Mouse (Mus musculus) neural tube, embryonic 10.5 days (tissue): Measurements from ENCODE around the gene Trpc4ap.
A peak's percentile ranks its signal among the peaks of the same experiment; 100 is the strongest.
"Not testable (repeated sequence)": the region's sequence is repeated elsewhere in the genome, so short reads cannot be mapped to it uniquely, and the experiment has no call there.

Experiments
- DNase-seq: peaks from one replicate; pipeline ENCODE4 v3.0.0-alpha.2; 2017; ENCODE audit warnings: low spot score; ENCODE audit errors: extremely low spot score

Gene Trpc4ap

GRCm38 (mm10) chr2:155691723-155692493 lies at the start of gene Trpc4ap:
Trpc4ap (minus strand) TSS chr2:155692384.
- DNase-seq: peak; percentile 99

DNA sequence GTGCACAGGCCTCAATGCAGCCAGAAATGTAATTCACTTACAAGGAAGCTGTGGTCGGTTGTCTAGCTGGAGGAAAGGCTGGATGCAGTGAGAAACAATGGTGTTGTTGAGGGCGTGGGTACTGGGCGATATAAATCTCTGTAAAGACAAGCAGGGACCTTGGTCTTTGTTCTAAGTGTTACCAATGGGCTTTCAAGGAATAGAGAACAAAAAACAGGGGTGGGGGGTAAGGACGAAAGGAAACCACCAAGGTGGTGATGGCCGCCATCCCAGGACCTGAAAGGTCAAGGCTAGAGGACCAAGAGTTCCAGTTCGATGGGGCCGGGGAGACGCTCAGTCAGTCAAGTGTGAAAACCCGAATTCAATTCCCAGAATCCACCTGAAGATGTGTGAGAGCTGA lies 45.6 kb upstream of the Trpc4ap start:
- DNase-seq: no peak

DNA sequence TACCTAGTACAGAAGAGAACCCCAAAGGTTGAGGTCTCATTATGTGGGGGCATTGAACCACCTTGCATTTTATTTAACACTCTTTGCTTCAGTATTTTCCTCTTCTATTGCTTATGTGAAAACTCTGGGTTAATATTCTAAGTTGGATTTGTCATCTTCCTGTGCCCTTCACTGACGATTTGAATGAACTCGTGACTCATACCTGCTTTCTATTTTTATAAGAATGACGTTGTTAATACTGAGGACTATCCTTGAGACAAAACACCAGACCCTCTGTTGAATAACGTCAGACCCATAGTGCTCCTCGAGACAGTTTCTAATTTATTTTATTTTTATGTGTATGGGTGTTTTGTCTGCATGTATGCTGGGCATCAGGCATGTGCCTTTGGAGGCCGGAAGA lies 44.8 kb upstream of the Trpc4ap start:
- DNase-seq: no peak

DNA sequence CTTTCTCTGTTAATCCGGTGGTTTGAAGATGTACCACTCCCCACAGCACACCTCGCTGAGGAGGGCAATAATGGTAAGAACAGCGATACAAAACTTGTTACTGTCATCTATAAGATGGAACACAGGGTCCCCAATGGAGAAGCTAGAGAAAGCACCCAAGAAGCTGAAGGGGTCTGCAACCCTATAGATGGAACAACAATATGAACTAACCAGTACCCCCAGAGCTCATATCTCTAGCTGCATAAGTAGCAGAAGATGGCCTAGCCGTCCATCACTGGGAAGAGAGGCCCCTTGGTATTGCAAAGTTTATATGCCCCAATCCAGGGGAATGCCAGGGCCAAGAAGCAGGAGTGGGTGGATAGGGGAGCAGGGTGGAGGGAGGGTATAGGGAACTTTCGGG lies 43.6 kb upstream of the Trpc4ap start, which contains the start of gene Gm17581:
TSS of gene Gm17581 (minus strand) at position 101 of the 400 bp plus-strand sequence.
- not testable (repeated sequence) for DNase-seq

DNA sequence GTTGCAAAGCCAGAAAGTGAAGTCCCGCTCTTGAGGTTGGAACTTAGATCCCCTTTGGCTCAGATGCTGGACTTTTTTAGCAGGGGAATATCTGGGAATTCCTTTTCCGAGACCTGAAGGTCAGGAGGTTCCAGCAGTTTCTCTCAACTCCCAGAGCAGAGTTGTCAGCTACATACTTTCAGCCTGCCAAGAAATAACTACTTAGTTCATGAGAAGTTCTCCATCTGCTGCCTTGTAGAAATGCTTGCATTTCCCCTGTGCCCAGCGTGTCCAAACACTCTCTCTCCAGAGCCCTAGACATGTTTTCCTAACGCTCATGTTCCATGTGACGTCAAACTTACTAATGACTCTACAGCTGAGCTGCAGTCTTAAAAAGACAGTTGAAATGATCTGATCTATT lies 42.9 kb upstream of the Trpc4ap start:
- DNase-seq: no peak

DNA sequence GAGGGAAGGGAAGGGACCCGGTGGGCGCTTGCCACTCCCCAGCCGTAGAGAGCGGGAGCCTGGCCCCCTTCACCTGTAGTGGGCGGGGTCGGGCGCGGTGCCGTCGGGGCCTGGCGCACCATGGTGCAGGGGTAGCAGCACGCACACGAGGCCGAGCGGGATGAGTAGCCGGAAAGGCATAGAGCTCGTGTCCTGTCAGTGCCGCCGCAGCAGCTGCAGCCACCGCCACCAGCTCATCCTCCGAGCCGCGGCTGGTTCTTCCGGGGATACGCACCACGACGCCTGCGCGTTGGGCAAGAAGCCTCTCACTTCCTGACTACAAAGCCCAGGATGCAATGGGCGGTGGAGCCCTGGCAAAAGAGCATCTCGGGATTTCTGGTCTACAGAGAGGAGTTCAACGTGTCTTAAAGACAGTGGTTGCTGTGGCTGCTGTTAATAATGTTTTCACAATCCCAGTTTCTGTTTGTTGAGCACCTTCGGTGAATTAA lies 37.0 kb upstream of the Trpc4ap start, which contains the start of gene Edem2:
TSS of gene Edem2 (minus strand) at position 318 of the 488 bp plus-strand sequence.
- DNase-seq: peak; percentile 80

DNA sequence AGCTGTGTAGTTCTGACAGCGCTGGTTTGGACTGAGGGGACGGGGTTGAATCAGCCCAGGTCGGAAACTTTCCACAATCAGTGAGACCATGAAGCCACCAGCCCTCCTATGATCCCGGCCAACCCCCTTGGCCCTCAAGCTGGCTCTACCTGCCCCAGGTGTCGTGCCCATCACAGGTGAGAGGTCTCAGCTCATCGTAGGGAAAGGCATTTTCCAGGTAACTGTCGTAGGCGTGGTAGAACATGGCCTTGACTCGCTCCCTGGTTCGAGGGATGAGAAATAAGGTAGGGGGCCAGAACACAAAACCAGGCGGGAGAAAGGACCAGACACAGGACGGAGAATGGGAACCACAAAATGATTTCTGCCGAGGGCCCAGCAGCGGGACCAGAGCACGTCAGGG lies 36.6 kb upstream of the Trpc4ap start:
- DNase-seq: no peak

DNA sequence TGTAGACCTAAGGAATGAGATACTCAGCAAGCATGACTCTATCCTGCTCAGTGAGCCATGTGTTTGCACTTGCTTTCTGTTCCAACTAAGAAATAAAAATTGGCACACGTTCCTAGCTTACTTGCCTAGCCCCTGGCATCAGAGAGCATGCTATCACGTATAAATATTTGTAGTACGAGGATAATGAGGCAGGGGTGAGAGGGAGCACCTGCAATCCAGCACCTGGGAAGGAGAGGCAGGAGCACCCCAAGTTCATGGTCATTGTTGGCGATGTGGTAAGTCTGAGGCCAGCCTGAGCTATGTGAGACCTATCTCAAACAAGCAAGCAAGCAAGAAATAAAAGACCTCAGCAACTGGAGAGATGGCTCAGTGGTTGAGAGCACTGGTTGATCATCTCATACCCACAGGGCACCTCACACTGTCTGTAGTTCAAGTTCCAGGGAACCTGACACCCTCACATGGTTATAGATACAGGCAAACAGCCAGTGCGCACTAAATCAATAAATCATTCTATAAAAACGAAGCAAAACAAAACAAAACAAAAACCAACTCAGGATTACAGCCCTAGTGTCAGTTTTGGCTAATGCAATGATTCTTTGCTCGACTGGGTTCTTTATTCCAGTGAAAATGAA lies 35.7 kb upstream of the Trpc4ap start:
- DNase-seq: no peak

GRCm38 (mm10) chr2:155726302-155726701 lies 34.1 kb upstream of the Trpc4ap start:
- DNase-seq: no peak

- DNase-seq: no peak
These were observed 32.3 kb upstream of the Trpc4ap start for GRCm38 (mm10) chr2:155724526-155724925.

GRCm38 (mm10) chr2:155724036-155724435 lies 31.9 kb upstream of the Trpc4ap start:
- no peak for DNase-seq

DNA sequence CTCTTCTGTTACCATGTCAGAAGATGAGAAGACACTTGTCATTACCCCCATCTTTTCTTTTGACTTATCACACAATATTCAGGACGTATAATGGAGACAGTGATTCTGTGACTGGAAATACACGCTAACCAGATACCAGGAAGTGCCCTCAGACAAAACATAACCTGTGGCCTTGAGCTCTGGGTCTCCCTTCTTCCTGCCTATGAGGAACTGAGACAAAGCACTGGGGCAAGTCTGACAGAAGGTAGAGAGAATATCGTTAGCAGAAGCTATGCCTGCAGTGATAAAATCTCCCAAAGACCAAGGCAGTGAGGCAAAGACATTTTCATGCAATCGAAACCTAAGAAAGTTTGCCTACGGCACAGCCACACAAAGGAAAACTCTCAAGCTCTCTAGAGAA lies 28.4 kb upstream of the Trpc4ap start:
- no peak for DNase-seq

GRCm38 (mm10) chr2:155717082-155717990 lies 25.2 kb upstream of the Trpc4ap start:
- DNase-seq: no peak

- DNase-seq: no peak
These were observed 18.4 kb upstream of the Trpc4ap start for GRCm38 (mm10) chr2:155710557-155710956.

- no peak for DNase-seq
These were observed 15.1 kb upstream of the Trpc4ap start for GRCm38 (mm10) chr2:155707251-155707650.

DNA sequence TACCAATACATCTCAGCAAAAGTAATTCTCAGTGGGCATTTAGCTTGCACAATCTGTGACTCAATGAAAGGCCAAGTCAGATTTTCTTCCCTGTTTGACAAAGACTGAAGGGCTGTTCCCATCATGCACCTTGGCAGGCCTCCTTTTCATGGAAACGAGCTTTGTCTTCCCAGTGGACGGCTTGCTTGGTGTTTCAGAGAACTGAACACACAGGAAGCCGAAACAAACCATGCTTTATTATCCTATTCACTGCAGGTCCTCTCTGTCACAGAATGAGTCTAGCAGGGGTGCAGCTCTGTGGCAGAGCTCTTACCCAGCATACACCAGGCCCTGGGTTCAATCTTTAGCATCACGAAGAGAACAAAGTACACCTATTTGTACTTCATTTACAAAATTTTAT lies 11.4 kb upstream of the Trpc4ap start:
- no peak for DNase-seq

DNA sequence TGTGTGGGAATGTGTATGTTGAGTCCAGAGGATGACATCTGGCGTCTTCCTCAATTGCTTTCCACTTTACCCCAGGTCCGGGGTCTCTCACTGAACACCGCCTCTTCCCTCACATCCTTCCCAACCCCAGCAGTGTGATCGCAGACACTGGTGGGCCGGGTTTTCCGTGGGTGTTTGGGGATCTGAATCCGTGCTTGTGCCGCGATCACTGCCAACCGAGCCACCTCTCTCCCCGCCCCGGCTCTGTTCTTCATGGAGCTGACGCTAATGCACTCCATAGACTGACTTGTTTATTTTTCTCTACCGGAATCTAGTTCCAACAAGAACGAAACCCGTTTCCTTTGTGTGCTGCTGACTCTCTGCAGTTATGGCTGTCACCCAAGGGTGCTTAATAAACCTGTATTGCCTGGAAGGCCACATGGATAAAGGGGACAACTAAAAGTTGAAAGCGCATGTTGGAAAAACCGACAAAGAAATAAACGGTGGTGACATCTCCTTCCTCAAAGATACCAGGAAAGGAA lies 9.3 kb upstream of the Trpc4ap start:
- no peak for DNase-seq

- DNase-seq: not testable (repeated sequence)
These were observed 6.3 kb upstream of the Trpc4ap start for GRCm38 (mm10) chr2:155698443-155698842.

- no peak for DNase-seq
These were observed 4.7 kb upstream of the Trpc4ap start for GRCm38 (mm10) chr2:155696851-155697250.

DNA sequence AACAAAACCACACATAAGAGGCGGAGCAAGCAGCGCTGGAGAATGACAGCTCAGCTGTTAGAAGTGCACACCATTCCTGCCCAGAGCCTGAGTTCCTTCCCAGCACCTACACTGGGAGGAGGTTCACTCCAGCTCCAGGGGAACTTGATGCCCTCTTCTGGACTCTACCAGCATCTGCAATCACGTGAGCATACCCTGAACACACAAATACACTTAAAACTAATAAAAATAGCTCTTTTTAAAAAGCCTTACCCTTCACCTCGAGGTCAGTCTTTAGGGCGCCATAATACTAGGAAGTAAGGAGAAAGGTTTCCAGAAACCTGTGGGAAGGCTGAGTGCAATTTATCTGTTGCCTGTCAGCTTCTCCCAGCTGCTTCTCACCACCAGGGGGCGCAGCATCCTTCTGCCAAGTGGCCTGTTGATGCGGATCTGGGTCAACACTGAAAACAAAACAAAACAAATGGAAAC lies 3.9 kb upstream of the Trpc4ap start:
- DNase-seq: peak; percentile 86

- DNase-seq: no peak
These were observed 3.1 kb upstream of the Trpc4ap start for GRCm38 (mm10) chr2:155695316-155695715.
